Mouse (Mus musculus) bone marrow, adult 2 months (tissue): Measurements from ENCODE around the gene Gpc5. TPM values are rescaled to one million over a fixed set of nuclear protein-coding genes. Genes with fewer than 3 reads are reported as not detected.
"Not testable (repeated sequence)": the region's sequence is repeated elsewhere in the genome, so short reads cannot be mapped to it uniquely, and the experiment has no call there.

Source experiments
- H3K27ac ChIP-seq: fragments of 200-500 bp; 2 replicates; pipeline ENCODE4 v1.5.1; 2012; ENCODE audit warnings: low read depth, mild to moderate bottlenecking, control low read depth, inconsistent platforms, low read length; ENCODE audit not compliant: control insufficient read depth, poor library complexity, insufficient read depth
- H3K4me1 ChIP-seq: fragments of 200-500 bp; 2 replicates; pipeline ENCODE4 v1.6.1; 2011; ENCODE audit warnings: low read length; ENCODE audit not compliant: control insufficient read depth, insufficient read depth
- H3K4me3 ChIP-seq: fragments of 200-500 bp; replicated peaks from 2 replicates; pipeline ENCODE3; 2011; ENCODE audit warnings: mild to moderate bottlenecking, low read depth, low read length, control low read depth; ENCODE audit not compliant: control insufficient read depth
- CTCF ChIP-seq: fragments of 200-500 bp; IDR thresholded peaks from 2 replicates; pipeline ENCODE4 v1.5.1; 2011; ENCODE audit warnings: low read length, control low read depth; ENCODE audit not compliant: control insufficient read depth, insufficient read depth
- POLR2A ChIP-seq: fragments of 200-500 bp; IDR thresholded peaks from 2 replicates; pipeline ENCODE4 v1.6.1; 2011; ENCODE audit warnings: low read depth, mild to moderate bottlenecking, control low read depth, low read length, borderline replicate concordance; ENCODE audit not compliant: control insufficient read depth
- WGBS: fragments of 180-500 bp; shearing (Covaris S2); methylation state at CpG from one replicate; pipeline ENCODE4 v1.1.7; 2018; 5-methylcytosine and 5-hydroxymethylcytosine counted together
- polyA plus RNA-seq: library from polyadenylated mRNA; stranded (reverse); fragments of >200 nt; gene quantifications from 2 replicates; pipeline ENCODE4 v1.2.4, GENCODE M21; 2011; ENCODE audit warnings: low replicate concordance; ENCODE audit not compliant: missing spikeins, insufficient read depth, insufficient read length

The Gpc5 gene
- polyA plus RNA-seq, 1 experiment, result not detected

- no peak for TF ChIP-seq POLR2A
- TF ChIP-seq CTCF, result no peak
- Histone ChIP-seq H3K27ac (no peak overlapping the region), H3K4me1 (peaks cover 1% of the 10 kb centered on the region; the same call in 1 of the 2 replicates), H3K4me3 (no peak overlapping the region)
- WGBS, result 78% methylated on average over 5 of the region's 5 CpGs
These were observed 40.8 kb upstream of the Gpc5 start for GRCm38 (mm10) chr14:115051106-115051760.

GRCm38 (mm10) chr14:115052371-115052770 lies 39.6 kb upstream of the Gpc5 start:
- peaks cover 1% of the 10 kb centered on the region; the same call in 1 of the 2 replicates for H3K4me1 ChIP-seq
- WGBS, result 82% methylated on average over 4 of the region's 4 CpGs
- no peak for TF ChIP-seq CTCF
- TF ChIP-seq POLR2A, result no peak

GRCm38 (mm10) chr14:115054252-115054651 lies 37.8 kb upstream of the Gpc5 start:
- H3K27ac ChIP-seq, result no peak overlapping the region
- no peaks in the 10 kb centered on the region; the same call in 1 of the 2 replicates for H3K4me1 ChIP-seq
- no peak overlapping the region for H3K4me3 ChIP-seq
- TF ChIP-seq CTCF (no peak), POLR2A (no peak)
- 24% methylated on average over 4 of the region's 4 CpGs for WGBS

More at GRCm38 (mm10) chr14:115052371-115052770, 39.6 kb upstream of the Gpc5 start:
- Histone ChIP-seq H3K27ac (no peak overlapping the region), H3K4me3 (no peak overlapping the region)

GRCm38 (mm10) chr14:115057524-115057923 lies 34.5 kb upstream of the Gpc5 start:
- Histone ChIP-seq H3K4me3 (no peak overlapping the region), H3K27ac (no peak overlapping the region), H3K4me1 (no peaks in the 10 kb centered on the region)
- TF ChIP-seq CTCF (no peak), POLR2A (no peak)
- 71% methylated on average over 4 of the region's 4 CpGs for WGBS

DNA sequence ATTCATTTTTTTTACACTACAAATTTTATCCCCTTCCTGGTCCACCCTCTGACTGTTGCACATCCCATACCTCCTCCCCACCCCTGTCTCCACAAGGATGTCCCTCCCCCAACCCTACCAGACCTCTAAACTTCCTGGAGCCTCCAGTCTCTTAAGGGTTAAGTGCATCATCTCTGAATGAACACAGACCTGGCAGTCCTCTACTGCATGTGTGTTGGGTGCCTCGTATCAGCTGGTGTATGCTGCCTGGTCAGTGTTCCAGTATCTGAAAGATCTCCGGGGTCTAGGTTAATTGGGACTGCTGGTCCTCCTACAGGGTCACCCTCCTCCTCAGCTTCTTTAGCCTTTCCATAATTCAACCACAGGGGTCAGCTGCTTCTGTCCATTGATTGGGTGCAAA lies 25.9 kb upstream of the Gpc5 start:
- H3K27ac ChIP-seq, H3K4me3 ChIP-seq: not testable (repeated sequence)
- 78% methylated on average over 2 of the region's 2 CpGs for WGBS

GRCm38 (mm10) chr14:115070534-115070933 lies 21.5 kb upstream of the Gpc5 start:
- TF ChIP-seq CTCF (no peak), POLR2A (no peak)
- Histone ChIP-seq H3K4me3 (no peak overlapping the region), H3K27ac (no peak overlapping the region), H3K4me1 (no peaks in the 10 kb centered on the region)
- 42% methylated on average over 6 of the region's 6 CpGs for WGBS

More for the DNA sequence above, 25.9 kb upstream of the Gpc5 start:
- not testable (repeated sequence) for H3K4me1 ChIP-seq

DNA sequence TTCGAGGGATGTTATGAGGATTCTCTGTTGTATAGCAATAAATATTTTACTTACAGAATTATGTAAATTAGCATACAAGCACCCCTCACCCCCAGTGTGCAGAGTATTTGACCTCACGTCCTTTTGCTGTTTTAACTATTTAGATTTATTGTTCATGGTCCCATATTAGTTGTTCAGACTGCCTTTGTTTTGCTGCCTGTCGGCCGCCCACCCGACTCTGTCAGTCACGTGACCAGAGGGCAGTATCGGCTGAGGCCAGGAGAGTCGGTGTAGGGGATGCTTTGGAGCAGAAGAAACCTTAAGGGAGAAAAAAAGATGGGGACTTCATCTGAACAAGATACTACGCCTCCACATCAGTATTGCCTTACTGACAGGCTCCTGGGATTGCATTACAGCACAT lies 14.7 kb upstream of the Gpc5 start:
- TF ChIP-seq POLR2A, result no peak
- TF ChIP-seq CTCF, result no peak
- H3K27ac ChIP-seq, result no peak overlapping the region
- no peaks in the 10 kb centered on the region for H3K4me1 ChIP-seq
- 70% methylated on average over 9 of the region's 9 CpGs for WGBS
- no peak overlapping the region for H3K4me3 ChIP-seq

DNA sequence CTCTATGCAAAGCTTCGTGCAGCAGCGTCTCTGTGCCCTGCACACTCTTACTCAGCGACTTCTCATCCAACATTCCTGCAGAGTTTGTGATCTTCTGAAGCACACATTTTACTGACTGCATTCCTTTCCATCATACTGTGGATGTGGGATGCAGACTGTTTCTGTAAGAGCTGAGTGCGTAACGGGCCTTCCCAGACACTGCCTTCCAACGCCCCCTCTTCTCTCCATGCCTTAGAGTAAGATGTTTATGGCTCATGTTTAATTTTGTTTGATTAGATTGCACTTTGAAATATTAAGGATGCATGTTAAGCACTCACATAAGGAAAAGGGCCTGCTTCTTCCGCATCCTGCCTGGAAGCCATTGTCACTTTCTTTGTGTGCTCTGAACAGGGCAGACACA lies 14.0 kb upstream of the Gpc5 start:
- H3K4me3 ChIP-seq, result no peak overlapping the region
- no peak overlapping the region for H3K27ac ChIP-seq
- no peak for TF ChIP-seq CTCF
- TF ChIP-seq POLR2A, result no peak
- no peaks in the 10 kb centered on the region for H3K4me1 ChIP-seq
- 90% methylated on average over 7 of the region's 7 CpGs for WGBS
